Mouse (Mus musculus) testis, adult 10 weeks (tissue): Measurements from ENCODE around the gene Vmn1r8. TPM values are rescaled to one million over a fixed set of nuclear protein-coding genes. Genes with fewer than 3 reads are reported as not detected.

Experiments
- polyA plus RNA-seq: library from polyadenylated mRNA; stranded (reverse); fragments of 350-450 nt; fragmentation: Illumina TruSeq; extraction: RNeasy Lipid Tissue Mini Kit (QIAGEN cat#74804); gene quantifications from one replicate; pipeline ENCODE4 v1.2.3, GENCODE M21; 2014; ENCODE audit warnings: low read depth, low replicate concordance

Vmn1r8 gene
- not detected for polyA plus RNA-seq

GRCm38 (mm10) chr6:57031984-57032383 is at the start of gene Vmn1r8:
Gene Vmn1r8, plus strand, starts transcription at chr6:57032284.

GRCm38 (mm10) chr6:56996943-56997342 is 35.1 kb upstream of the Vmn1r8 start, which contains the start of gene Vmn1r6:
Gene Vmn1r6, plus strand, starts transcription at chr6:56997243.

GRCm38 (mm10) chr6:57025224-57025623 is 6.9 kb upstream of the Vmn1r8 start, which contains the start of gene Vmn1r7:
Gene Vmn1r7, minus strand, starts transcription at chr6:57025324.

GRCm38 (mm10) chr6:57066487-57066886 is 34.4 kb downstream of the Vmn1r8 start, which contains the start of gene Vmn1r9:
Gene Vmn1r9, plus strand, starts transcription at chr6:57066787.

Other genes with a start within 250 kb of the Vmn1r8 start
- 28.2 TPM for gene Kbtbd2, start 234.5 kb upstream of the Vmn1r8 start, polyA plus RNA-seq
- gene Fkbp9, start 200.2 kb upstream of the Vmn1r8 start, polyA plus RNA-seq: 13.8 TPM
- 59.0 TPM for gene Nt5c3, start 108.4 kb upstream of the Vmn1r8 start, polyA plus RNA-seq
- 3.3 TPM for gene Vmn1r4, start 108.3 kb upstream of the Vmn1r8 start, polyA plus RNA-seq
- gene Vmn1r5, start 62.0 kb upstream of the Vmn1r8 start, polyA plus RNA-seq: 0.18 TPM
- gene Vmn1r6, start 35.0 kb upstream of the Vmn1r8 start, polyA plus RNA-seq: 0.27 TPM
- not detected for gene Vmn1r7, start 7.0 kb upstream of the Vmn1r8 start, polyA plus RNA-seq
- 0.04 TPM for gene Vmn1r9, start 34.5 kb downstream of the Vmn1r8 start, polyA plus RNA-seq
- not detected for gene Vmn1r10, start 77.2 kb downstream of the Vmn1r8 start, polyA plus RNA-seq
- not detected for gene Vmn1r11, start 101.2 kb downstream of the Vmn1r8 start, polyA plus RNA-seq
- gene Vmn1r12, start 124.6 kb downstream of the Vmn1r8 start, polyA plus RNA-seq: not detected
- gene Vmn1r13, start 171.0 kb downstream of the Vmn1r8 start, polyA plus RNA-seq: not detected
- 0.03 TPM for gene Vmn1r14, start 199.4 kb downstream of the Vmn1r8 start, polyA plus RNA-seq
- gene Vmn1r15, start 225.7 kb downstream of the Vmn1r8 start, polyA plus RNA-seq: 0.10 TPM